Mouse (Mus musculus) testis, postnatal 14 days (tissue): ENCODE data around the gene Pld4.

Experiments used
- DNase-seq: peaks from one replicate; pipeline ENCODE4 v3.0.0; 2021; ENCODE audit warnings: low spot score

The Pld4 gene

GRCm38 (mm10) chr12:112760154-112760926 lies at the start of gene Pld4:
Pld4 (plus strand) TSS chr12:112760655.
- DNase-seq = no peak

GRCm38 (mm10) chr12:112713984-112714383 lies 46.5 kb upstream of the Pld4 start:
- peak; percentile 48 for DNase-seq

- DNase-seq = no peak
These were observed 43.3 kb upstream of the Pld4 start for GRCm38 (mm10) chr12:112717140-112717539.

GRCm38 (mm10) chr12:112718995-112719394 lies 41.5 kb upstream of the Pld4 start:
- peak; percentile 81 for DNase-seq

GRCm38 (mm10) chr12:112720216-112720615 lies 40.2 kb upstream of the Pld4 start, which contains the start of gene Cep170b:
Cep170b (plus strand) TSS chr12:112720455.
- DNase-seq = no peak

GRCm38 (mm10) chr12:112720890-112721423 lies 39.5 kb upstream of the Pld4 start:
- DNase-seq = peak; percentile 79

GRCm38 (mm10) chr12:112721424-112722239 lies 38.8 kb upstream of the Pld4 start:
- peak; percentile 66 for DNase-seq

- peak; percentile 59 for DNase-seq
These were observed 38.0 kb upstream of the Pld4 start for GRCm38 (mm10) chr12:112722240-112723027.

GRCm38 (mm10) chr12:112723028-112723330 lies 37.5 kb upstream of the Pld4 start:
- no peak for DNase-seq

- no peak for DNase-seq
These were observed 37.0 kb upstream of the Pld4 start for GRCm38 (mm10) chr12:112723445-112723844.

GRCm38 (mm10) chr12:112724077-112724805 lies 36.2 kb upstream of the Pld4 start:
- no peak for DNase-seq

GRCm38 (mm10) chr12:112727801-112728200 lies 32.7 kb upstream of the Pld4 start:
- DNase-seq = no peak

- no peak for DNase-seq
These were observed 29.6 kb upstream of the Pld4 start for GRCm38 (mm10) chr12:112730808-112731207.

GRCm38 (mm10) chr12:112732591-112732990 lies 27.9 kb upstream of the Pld4 start:
- no peak for DNase-seq

- no peak for DNase-seq
These were observed 26.2 kb upstream of the Pld4 start for GRCm38 (mm10) chr12:112734108-112734820.

GRCm38 (mm10) chr12:112734881-112735655 lies 25.4 kb upstream of the Pld4 start:
- DNase-seq = no peak

GRCm38 (mm10) chr12:112735896-112736635 lies 24.4 kb upstream of the Pld4 start:
- no peak for DNase-seq

- DNase-seq = no peak
These were observed 23.9 kb upstream of the Pld4 start for GRCm38 (mm10) chr12:112736636-112736925.

- DNase-seq = no peak
These were observed 23.4 kb upstream of the Pld4 start for GRCm38 (mm10) chr12:112737081-112737480.

GRCm38 (mm10) chr12:112737761-112738160 lies 22.7 kb upstream of the Pld4 start:
- DNase-seq = no peak
